Mouse (Mus musculus) thymus, postnatal 4 days (tissue): ENCODE measurements around the gene Frzb.

ENCODE experiments used
- DNase-seq: peaks from one replicate; pipeline ENCODE4 v3.0.0; 2021

Gene Frzb

DNA sequence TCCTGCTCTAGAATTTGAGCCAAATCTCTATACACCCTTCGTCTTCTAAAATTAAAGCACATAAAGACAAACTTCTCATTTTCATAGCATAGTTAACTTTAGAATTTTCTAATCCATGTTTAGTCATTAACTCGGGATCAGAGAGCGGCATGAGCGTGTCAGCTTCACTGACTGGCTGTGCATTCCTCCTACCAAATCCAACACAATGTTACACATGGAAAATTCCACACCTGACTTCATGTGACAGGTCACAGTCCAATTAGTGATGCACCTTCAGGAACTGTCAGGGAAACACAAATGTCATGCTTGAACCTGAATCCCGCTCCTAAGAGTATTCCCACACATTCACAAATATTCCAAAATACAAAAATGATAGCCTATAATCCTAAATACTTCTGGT lies 24.3 kb downstream of the Frzb start:
- no peak for DNase-seq

GRCm38 (mm10) chr2:80421990-80422389 lies 25.4 kb downstream of the Frzb start:
- no peak for DNase-seq

GRCm38 (mm10) chr2:80416286-80416685 lies 31.1 kb downstream of the Frzb start:
- no peak for DNase-seq

DNA sequence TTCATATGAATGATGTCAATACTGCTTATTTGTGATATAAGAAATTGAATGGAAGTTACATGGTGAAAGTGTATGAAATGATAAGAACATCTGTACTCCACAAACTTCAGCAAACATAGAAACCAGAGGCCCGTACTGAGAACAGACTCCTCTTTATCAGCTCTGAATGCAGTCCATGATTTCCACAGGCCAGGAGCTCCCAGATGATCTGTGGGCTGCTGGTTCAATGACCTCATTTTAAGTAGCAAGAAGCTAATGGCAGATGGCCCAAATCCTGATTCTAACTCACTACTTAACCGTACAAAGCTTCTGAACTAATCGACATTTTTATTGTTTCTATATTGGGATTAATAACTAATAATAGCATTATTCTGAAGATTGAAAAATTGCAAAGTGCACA lies 33.0 kb downstream of the Frzb start:
- DNase-seq = no peak

DNA sequence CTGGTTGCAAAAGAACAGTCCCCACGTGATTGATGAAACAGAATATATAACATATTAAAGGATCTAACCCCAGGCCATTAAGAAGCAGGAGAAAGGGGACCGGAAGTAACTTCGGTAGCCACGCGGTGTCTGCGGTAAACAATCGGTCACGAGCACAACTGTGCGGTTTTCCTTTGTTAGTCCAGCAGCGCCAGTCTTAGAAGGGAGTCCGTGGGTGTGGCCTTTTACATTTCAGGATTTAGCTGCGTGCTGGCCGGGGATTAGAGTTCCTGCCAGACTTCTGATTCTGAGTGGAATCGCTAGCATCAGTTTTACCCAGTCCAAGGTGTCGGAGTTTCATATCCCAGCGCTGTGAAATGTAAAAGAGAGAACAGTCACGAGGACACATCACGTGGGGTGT lies 34.3 kb downstream of the Frzb start:
- DNase-seq = no peak

GRCm38 (mm10) chr2:80409893-80410574 lies 37.4 kb downstream of the Frzb start:
- no peak for DNase-seq

DNA sequence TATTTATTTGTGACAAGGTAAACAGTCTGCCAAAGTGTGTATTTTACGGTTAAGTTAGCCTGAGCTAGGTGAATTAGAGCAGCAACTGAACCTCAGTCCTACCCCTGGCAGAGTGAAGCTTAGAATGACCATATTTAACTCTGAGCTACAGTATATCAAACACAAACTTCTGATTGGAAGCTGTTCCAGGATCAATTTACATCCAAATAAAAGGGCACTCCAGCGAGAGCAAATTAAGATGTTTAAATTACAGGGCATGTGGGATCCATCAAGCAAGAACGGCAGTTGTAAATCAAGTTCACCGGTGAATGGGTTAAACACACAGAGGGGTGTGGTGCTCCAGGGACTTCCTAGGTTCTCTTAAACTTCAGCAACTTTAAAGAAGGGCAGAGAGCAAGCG lies 42.7 kb downstream of the Frzb start:
- DNase-seq = no peak

GRCm38 (mm10) chr2:80398595-80399099 lies 48.8 kb downstream of the Frzb start:
- DNase-seq = no peak

DNA sequence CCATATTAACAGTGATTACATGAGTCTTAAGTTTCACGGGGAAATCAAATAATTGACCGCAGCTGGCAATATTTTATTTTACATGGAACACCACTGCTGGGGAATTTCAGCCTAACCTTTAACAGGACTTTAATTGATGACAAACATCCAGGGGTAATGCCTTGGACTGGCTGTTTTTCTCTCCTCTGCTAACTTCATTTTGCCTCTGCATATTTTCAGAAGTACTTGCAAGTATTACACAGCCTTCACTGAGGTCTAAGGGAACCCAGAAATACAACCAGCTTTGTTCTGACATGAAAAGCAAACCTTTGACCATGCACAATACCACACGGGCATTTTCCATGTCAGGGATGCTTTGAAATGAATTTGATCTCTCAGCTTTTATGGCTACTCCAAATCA lies 50.6 kb downstream of the Frzb start:
- no peak for DNase-seq

DNA sequence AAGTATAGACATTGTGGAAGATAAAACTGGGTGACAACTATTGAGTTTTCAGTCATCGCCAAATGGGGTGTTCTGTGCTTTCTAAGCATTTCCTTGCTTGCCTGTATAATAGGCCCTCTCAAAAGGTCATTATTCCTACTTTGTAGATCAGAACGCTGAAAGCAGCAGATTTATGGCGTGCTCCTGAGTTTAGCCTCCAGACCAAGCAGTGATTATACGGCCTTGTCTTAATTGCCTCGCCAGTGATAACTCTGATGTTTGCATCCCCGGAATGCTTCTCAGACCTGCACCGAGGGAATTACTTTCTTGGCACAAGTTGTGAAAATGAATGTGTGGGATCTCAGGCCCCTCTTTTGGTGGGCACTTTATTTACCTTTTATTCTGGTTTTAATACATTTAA lies 51.4 kb downstream of the Frzb start:
- no peak for DNase-seq

GRCm38 (mm10) chr2:80388341-80388740 lies 59.1 kb downstream of the Frzb start:
- no peak for DNase-seq

DNA sequence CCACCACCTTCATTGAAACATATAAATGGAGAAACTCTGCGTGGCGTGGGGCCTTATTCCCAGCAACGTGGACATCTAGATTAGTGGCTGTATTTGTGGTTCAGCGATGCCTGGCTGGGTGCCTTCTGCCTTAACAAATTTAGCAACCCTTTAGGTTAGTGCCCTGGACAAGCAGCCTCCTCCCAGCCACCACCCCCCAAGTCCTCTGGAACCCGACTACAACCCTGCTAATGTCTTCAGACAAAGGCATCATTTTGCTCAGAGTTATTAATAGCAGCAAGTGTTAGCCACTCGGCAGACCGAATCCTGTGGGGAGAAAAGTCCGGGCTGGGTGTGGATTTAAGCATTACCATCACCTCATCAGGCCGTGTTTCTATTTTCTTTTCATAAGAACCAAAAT lies 59.8 kb downstream of the Frzb start:
- no peak for DNase-seq

- no peak for DNase-seq
These were observed 61.2 kb downstream of the Frzb start for GRCm38 (mm10) chr2:80386255-80386654.

DNA sequence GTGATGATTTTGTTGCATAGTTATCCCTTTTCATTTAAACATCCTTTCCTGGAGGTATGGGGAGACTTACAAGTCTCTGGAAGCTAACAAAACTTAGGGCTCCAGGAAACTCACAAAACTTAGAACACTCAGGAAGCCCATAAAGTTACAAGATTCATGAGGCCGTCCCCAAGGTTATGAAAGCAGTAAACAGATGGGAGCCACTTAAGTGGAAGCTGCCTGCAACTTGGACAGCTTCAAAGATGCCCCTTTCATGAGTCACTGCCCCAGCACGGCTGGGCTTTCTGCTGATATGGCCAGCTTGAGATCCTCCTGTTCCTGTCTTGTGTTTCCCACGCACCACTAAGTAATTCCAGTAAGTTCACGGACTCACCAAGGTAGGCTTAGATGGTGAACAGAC lies 63.0 kb downstream of the Frzb start:
- DNase-seq = no peak

- no peak for DNase-seq
These were observed 67.6 kb downstream of the Frzb start for GRCm38 (mm10) chr2:80379848-80380247.

- DNase-seq = no peak
These were observed 72.5 kb downstream of the Frzb start for GRCm38 (mm10) chr2:80374892-80375291.

GRCm38 (mm10) chr2:80371458-80371857 lies 76.0 kb downstream of the Frzb start:
- no peak for DNase-seq
